Mouse (Mus musculus): ENCODE measurements around the gene Phf21a.

Gene Phf21a

DNA sequence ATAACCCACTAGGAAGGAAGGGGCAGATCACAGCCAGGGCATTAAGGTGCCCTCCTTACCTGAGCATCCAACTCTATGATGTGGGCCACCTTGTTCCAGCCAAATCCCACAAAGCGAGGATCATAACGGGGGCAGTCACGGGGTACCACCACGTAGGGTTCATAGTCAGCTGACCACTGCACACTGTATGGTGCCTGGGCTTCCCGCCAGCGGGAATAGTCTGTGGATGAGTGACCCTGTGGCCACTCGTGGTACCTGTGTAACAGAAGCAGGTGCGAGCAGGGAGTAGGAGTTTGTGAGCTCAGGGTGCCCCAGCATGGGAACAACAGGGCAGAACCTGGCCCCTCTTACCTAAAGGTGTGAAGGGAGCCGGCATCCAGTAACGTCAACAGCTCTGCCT is 272.7 kb downstream of the Phf21a start:
- DNase-seq: peak in 1 of 2 experiments; percentile 31

DNA sequence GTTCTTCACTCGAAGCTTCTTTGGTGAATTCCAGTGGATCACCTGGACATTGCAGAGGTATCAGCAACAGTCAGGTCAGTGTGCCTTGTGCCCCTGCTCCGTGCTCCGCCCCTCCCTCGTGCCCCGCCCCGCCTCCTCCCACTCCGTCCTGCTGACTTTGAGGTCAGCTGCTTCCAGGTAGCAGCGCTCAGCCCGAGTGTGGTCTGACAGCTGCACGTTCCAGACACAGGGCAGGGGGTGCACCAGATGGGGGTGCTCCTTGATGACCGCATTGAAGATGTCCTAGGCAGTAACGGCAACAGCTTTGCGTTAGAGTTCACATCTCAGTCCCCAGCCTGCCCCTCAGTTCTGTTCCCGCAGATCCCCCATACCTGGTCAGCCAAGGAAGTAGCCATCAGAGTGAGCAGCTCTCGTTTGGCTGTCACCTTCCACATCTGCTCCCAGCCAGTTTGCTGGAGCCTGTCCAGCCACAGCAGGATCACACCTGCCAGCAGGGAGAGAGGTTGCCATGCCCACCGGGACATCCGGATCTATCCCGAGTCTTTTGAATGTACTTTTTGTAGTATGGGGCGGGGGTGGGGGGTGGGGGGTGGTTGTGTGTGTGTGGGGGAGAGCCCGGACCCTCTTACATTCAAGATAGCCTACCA is 274.6 kb downstream of the Phf21a start:
- DNase-seq: peak; percentile 20 to 25

DNA sequence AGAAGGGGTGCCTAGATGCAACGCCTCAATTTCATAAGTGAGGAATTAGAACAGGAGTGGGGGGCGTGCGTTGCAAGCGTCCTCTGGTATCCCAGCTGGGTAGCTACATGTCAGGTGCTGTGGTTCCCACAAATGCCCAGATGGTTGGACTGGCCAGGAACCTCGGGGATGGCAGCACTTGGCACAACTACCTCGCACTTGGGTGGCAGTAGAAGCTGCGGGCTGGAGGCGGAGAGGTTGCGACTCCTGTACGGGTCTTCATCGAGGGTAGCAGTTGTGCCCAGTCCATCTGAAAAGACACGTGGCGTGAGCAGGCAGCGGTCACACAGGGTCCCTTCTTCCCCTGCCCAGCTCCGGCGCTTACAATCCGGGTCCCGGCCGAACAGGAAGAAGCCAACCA is 277.5 kb downstream of the Phf21a start:
- DNase-seq: peak; percentile 44 to 47

DNA sequence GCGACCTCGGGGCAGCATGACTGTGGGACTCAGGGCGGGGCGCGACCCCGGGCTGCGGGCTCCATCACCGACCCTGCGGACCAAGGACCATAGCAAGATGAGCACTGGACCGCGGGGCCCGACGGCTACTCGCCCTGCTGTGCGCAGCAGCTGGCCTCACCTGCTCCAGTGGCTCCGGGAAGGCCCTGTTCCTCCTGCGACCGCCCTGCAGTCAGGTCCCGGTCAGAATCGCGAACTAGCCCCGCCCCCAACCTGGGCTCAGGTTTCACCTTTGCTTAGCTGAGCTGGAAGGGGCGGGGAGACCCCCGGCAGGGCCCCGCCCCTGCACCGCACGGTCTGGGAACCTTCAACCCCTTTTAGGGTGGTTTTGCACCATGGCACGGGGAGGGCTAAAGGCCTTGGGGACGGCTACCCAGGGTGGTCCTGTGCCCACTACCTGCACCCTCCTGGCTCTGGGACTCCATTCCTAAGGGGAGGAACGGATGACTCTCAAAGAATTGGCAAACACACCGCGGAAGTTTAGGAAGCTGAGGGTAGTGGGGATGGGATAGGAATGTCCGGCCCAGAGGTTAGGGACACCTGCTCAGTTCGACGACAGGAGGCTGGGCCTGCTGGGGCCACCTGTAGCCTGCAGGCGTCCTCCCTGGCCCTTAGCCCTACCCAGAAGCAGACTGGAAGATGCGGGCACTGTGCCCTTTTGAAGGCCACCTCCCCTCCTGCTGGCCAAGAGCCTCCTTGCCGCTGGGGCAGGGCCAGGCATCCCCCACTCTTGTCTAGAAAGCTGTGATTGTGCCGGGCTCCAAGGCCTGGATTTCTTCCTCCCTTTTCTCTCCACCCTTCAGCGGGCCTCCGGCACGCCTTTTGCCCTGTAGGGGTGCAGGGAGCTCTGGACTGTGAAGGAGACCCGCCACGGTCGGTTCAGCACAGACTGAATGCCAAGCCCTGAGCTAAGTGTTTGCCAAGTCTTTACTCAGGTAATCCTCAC is 278.2 kb downstream of the Phf21a start:
- DNase-seq: peak; percentile 74 to 80

DNA sequence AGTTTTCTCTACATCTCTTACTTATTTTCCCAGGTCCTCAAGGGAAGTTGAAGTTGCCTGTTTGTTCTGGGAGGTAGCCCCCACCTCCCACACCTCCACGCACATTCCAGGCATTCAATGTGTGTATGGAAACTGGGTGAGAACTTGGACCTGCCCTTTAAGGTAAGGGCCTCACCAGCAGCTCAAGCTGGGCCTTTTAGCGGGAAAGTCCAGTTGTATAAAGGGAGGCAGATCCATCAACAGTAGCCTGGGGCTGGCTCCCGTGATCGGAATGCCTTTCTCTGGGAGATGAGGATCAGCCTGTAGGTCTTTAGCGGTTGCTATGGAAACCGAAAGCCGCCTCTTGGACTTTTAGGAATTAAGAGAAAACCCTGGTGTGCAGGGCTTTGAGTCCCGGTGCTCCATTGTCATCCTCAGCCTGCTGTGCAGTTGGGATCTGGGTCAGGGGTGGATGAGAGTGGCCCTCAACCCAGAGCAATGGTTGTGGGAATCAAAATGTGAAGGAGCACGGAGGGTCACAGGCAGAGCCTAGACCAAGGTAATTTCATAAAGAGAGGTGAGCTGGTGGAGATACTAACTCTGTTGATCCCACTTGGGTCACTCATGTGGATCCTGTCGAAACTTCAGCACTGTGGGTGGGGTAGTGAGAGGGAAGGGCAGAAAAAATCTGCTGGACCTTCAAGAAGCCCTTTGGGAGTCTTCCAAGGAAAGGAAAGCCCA is 279.2 kb downstream of the Phf21a start:
- peak; percentile 14 to 27 for DNase-seq

DNA sequence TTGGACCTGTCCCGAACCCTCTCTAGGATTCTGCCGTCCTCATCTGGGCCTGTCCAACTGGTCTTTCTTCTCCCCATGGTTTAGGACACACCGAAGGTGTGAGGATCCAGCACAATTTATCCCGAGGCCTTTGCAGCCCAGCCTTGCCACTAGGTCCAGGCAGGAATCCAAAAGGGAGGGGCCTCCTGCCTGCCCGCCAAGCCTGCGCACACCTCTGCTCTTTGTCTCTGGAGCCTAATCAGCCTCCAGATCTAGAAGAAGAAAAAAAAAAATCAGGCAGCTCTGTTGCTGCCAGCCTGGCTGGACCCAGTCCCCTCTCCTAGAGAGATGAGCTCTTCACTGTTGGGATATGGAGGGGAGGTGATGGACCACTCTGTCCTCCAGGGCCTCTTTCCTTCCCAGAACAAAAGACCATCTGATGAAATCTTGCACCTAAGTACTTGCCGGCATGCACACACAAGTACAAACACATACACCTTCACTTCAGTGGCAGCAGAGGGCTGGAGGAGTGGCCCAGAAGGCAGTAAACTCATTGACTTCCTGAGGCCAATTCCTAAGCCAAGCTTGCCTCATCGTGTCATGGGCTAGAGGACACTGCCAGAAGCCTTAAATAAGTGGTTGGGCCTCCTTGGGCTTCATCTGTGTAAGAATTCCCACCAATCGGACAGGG is 280.0 kb downstream of the Phf21a start:
- peak; percentile 87 for DNase-seq

DNA sequence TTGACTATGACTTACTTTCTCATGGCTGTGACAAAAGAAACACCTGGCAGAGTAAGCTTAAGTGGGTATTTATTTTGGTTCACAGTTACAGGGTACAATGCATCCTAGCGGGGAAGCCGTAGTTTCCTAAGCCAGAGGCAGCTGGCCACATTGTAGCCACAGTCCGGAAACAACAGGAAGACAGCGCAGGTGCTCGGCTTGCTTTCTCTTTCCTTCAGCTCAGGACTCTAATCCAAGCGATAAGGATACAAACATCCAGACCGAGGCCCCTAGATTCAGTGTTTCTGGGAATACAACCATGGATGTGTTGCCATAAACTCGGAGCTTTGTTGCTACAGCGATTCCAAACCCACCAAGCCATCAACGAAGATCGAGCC is 280.5 kb downstream of the Phf21a start:
- DNase-seq: no peak

DNA sequence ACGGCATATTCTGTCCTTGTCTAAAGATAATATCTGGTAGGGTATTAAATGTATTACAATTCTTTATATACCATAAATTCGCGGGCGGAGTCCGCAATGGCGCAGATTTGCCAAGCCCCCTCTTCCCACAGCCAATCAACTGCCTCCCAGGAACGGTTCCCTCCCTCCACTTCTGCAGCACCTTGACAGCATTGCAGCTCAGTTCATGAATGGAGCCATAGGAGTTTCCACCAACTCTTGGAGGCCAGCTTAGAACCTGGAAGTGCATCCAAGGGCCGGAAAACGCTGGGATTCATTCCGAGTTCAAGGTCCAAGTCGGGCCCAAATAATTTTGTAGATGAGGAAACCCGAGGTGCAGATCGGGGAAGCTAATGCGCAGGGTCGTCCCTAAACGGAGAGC is 281.6 kb downstream of the Phf21a start, which contains the start of the genes Pex16 and Large2:
Gene Pex16 (plus strand): TSS at position 163 of the 400 bp plus-strand sequence.
Gene Large2 (minus strand): TSS at position 356 of the 400 bp plus-strand sequence.
- peak; percentile 64 to 69 for DNase-seq

DNA sequence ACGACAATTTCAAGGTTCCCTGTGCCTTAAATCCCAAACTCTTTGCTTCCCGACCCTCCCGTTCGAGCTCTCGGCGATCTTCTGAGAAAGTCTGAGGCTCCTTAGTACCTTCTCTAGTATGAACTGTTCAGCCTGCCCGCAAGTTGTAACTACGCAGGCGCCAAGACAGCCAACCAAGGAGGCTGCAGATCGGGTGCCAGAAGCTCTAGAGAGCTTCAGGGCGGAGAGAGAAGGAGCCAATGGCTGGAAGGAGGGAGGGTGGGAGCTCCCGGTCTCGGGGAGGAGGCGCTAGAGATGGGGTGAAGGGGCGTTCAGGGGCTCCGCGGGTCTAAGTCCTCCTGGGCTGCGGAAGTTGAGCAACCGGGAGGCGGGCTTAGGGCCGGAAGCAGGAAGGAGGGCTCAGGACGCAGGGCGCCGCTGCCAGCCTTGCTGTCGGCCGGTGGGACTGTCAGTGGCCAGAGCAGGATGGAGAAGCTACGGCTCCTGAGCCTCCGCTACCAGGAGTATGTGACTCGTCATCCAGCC is 282.2 kb downstream of the Phf21a start:
- DNase-seq: peak; percentile 93 to 96

DNA sequence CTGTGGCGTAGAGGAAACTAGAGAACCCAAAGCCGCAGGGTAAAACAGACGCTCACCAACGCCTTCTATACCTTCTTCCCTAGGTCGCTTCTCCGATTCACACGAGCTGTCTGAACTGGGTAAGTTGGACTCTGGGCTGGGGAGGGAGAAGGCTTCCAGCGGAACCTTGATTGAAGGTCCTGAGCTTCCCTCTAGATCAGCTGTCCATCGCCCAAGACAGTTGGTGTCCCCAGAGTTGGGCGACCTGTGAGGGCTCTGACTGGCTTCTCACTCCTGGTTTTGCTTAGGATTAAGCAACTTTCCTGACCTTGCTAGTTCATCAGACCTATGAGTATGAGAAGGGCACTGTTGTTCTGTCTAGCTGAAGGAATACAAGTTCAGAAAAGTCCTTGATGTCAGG is 282.9 kb downstream of the Phf21a start:
- no peak for DNase-seq

DNA sequence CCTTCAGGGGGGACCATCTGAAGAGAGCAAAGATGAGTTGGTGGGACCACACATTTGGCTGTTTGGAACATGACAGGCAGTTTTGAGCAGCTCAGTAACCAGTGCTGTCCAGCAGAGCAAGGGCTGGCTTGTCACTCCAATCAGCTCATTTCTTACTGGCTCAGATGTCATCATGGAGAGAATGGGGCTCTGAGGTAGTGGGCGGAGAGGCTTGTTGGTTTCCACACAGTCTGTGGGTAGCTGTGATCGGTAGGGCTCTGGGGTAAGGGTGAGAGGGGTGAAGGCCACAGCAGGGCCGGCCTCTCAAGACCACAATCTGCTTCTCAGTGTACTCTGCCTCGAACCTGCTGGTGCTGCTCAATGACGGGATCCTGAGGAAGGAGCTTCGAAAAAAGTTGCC is 283.4 kb downstream of the Phf21a start:
- no peak for DNase-seq

DNA sequence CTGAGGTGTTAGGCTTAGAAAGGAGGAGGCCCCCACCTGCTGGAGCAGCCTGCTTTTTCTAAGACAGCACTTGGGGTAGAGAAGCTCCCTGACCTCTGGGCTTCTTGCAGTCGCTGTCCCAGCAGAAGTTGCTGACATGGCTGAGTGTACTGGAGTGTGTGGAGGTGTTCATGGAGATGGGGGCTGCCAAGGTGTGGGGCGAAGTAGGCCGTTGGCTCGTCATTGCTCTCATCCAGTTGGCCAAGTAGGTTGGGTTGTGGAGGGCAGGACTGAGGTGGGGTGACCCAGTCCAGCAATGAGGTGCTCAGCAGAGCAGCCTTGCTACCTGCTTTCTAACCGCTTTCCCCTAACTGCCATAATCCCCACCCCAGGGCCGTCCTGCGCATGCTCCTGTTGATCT is 284.4 kb downstream of the Phf21a start:
- no peak for DNase-seq

DNA sequence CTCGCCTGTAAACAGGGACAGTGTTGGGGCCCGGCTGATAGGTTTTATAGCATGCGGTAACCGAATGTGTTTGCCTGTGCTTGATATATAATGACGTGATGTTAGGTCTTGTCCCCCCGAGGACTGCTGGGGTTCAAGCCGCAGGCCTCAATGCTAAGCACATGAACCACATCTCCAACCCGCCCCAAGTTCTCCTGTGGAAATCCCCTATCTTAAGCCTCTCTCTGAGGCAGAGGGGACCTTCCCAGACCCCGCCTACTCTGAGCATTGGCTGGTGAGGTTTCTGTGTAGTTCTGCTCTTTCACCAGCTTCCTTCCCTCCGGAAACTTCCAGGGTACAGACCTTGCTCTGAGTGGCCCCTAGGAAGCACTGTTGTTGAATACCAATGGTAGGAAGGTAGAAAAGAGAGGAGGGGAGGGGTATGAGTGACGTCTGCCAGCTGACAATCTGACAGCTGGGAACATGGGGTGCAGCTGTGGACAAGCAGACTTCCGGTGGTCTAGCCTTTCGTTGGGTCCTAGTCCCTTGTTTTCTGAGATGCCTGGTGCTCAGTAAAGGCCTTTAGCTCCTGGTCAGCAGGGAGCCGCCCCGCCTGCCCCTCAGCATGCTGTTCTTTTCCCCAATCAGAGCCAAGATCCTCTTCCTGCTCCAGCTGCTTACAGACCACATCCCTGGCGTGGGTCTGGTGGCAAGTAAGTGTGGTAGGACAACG is 287.0 kb downstream of the Phf21a start:
- DNase-seq: no peak

DNA sequence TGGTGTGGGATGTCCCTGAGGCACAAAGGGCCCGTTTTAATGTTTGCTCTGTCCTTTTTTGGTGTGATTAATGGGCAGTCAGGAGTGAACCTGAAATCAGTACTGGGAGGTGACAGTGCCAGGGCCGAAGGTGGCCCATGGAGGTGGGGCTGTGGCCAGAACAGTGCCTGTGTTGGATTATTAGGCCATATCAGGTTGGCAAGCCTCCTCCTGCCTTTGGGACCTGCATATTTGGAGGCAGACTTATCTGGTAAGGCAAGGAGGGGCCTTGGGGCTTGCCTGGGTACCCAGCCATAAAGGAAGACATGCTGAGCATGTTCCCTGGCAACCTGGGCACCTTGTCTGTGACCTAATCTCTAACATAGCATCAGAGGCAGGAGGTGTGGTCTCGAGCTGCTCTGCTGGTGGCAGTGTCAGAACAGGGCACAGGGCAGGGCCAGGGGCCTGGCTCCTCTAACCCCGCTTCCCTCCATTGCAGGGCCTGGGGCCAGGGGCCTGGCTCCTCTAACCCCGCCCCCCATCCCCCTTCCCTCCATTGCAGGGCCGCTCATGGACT is 287.7 kb downstream of the Phf21a start:
- DNase-seq: no peak

DNA sequence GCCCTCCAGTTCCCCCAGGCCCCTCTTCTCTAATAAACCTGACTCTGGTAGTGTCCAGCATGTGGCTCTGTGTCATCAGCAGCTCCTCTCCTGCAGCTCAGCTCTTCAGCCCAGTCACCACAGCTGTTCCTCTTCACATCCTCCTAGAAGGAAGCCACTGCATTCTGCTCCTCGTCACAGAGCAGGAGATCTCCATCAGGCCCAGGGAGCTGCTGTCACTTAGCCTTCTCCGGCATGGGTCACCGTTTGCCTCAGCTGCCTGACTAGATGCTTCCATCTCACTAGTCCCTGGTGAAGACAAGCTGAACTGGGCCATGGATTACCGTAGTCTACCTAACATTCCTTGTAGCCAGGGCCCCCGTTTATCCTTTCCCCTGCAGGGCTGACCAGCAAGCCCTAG is 288.2 kb downstream of the Phf21a start:
- no peak for DNase-seq

DNA sequence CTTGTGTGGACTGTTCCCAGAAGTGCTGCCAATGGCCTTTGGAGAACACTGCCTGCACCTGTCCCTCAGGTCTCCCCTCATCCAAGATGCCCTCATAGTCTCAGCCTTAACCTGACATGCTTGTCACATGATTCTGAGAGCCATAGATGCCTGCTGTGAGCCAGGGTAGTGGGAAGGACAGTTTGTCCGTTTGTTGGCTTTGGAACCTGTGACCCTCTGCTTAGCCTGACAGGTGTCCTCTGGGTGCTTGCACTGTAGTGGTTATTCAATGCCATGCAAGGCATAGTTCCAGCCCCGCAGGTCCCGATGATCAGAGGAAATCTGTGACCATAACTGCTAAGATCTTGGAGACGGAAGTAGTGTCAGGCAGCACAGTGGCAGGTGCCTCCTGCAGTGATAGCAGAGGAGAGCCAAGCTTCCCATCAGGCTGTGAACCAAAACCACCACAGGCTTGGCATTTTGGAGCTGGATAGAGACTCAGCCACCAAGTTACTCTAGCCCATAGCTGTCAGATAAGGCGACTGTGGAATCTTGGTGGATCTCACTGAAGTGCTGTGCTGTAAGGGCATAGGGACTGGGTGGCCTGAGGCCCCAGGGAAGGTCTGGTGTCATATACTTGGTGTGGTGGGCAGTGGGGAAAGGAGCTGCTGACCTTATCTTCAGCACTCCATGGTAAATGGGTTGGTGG is 289.1 kb downstream of the Phf21a start, which contains the start of gene 1700029I15Rik:
Gene 1700029I15Rik (plus strand): TSS at position 638 of the 688 bp plus-strand sequence.
- peak; percentile 49 to 61 for DNase-seq

DNA sequence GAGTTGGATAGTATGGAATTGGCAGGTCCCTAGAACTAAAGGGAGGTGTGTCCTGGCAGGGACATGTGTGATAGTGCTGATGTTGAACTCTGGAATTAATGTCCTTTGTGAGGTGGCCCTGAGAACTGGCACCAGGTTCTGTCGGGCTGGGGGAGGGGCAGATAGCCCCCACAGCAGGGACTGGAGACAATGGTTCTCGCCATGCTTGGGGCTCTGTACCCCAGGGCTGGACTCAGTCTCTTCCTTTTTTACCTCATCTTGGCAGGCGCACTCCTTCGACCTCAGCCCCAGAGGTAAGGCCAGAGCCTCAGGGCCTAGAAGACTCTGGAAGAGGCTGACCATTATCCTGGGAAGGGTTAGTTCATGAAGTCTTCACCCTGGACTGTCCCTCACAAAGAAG is 289.8 kb downstream of the Phf21a start:
- DNase-seq: no peak

DNA sequence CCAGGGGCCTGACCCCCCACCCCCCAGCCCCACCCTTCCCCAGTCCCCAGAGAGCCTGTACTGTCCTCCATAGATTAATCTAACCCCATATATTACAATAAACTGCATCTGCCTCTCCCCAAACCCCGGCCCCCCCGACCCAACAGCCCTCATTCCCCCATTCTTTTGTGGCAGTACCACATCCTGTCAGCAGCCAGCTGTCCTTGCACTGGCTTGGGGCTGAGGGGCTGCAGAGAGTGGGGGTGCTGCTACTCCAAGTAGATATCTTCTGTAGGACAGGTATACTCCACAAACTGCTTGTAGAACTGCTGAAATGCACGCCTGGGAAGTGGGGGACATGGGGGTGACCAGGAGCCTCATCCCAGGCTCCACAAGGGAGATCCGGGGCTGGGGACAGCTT is 291.2 kb downstream of the Phf21a start:
- no peak for DNase-seq

DNA sequence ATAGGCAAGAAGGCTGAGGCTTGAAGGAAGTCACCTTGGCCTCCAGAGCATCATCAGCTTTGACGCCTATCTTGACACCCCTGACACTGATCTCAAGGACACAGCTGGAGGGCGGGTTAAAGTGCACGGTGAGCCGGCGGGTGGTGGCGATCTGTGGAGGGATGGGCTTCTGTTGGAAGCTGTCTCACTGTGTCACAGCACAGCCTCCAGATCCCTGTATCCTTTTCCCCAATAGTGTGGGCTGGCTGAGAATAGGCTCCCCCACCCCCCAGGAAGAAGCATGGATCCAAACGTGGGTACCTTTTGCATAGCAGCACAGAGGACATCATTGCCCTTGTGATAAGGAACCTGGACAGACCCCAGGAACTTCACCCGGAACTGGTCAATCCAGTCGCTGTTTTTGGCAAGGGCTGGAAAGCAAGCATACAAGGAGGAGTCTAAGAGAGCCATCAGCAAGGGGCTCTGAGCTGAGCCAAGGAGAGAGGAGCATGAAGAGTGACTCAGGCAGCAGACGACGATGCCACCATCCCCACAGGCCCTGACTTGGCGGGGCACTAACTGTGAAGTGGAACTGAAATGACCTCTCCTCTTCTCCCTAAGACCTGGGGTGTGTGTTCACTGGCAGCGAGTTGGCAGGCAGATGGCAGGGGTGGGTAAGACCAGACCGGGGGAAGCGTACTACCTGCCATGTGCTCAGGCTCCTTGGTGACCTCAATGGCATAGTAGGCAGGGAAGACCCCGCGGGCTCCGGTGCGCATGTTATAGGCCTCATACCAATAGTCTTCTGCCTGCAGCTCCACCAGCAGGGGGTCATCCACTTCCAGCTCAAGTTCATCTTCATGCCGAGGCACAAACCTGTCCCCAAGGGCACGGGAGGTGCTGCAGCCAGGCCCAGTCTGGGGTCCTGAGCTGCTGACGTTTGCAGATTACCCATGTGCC is 292.5 kb downstream of the Phf21a start:
- peak; percentile 43 to 51 for DNase-seq

All from cerebellum, postnatal 10 days (tissue).